Mouse (Mus musculus): ENCODE results near the gene Phldb3. TPM values are rescaled to one million over a fixed set of nuclear protein-coding genes. Genes with fewer than 3 reads are reported as not detected.
A peak's percentile ranks its signal among the peaks of the same experiment; 100 is the strongest.

Phldb3 gene
- polyA plus RNA-seq (2014; fragmentation: Nextera tagmentation; extraction: Ambion mirVana), result 0.13 and 0.14 TPM in 2 replicates

DNA sequence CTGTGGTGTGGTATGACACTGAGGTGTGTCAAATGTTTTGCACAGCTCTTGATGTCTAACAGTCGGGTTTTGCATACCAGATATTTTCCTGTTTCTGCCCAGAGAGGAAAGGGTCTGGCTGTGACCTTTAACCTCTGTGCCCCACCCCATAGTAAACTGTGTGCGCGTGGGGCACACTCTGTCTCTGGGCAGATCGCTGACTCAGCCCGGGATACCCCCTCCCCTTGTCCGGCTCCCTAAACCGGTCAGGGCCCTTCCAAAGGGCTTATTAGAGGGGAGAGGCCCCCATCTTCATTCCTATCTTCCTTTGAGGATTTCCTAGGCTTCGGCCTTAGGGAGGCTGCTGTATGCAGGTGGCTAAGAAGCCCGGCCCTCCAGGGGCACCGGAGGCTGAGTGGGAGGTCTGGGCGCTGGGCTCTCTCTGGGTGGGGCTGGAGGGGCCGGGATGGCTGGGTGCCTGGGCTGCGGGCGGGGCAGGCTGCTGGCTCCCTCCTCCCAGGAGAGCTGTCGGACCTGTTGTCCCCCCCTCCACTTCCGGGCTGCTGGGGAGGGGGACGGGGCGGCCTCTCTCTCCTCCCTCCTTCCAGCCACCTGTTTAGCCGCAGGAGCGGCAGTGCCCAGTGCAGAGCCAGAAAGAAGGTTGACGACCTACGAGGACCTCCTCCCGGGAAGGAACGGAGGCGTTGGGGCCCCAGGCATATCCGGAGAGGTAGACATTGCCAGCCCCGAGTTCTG lies at the start of gene Phldb3:
Gene Phldb3, plus strand, starts transcription at position 620 of the 735 bp plus-strand sequence.
- DNase-seq (ENCODE audit: low spot score) (peak; percentile 62), ATAC-seq (replicated peaks; ENCODE audit: low FRiP score) (peak; percentile 42)
- Histone ChIP-seq H3K27ac (ENCODE audit: low read depth, low read length) (0 out of 2 replicates have a peak within 1 kb of the TSS, but pooled peaks have one; percentile 25), H3K4me2 (peak within 1 kb of the TSS; percentile 97), H3K9me3 (ENCODE audit: control insufficient read depth, low read length) (no peaks in the 10 kb centered on the region), H3K36me3 (ENCODE audit: control insufficient read depth, insufficient read depth, low read length) (no peaks in the 10 kb centered on the region), H3K27me3 (replicated peaks; ENCODE audit: control insufficient read depth, insufficient read depth, low read length) (peaks cover 22% of the 10 kb centered on the region), H3K4me3 (ENCODE audit: low read depth, low read length) (peak within 1 kb of the TSS; percentile 55), H3K4me1 (replicated peaks; ENCODE audit: control insufficient read depth, insufficient read depth, low read length) (peaks cover 14% of the 10 kb centered on the region), H3K9ac (ENCODE audit: low read depth, low read length) (peak within 1 kb of the TSS; percentile 66)
- WGBS, result 3% methylated on average over 27 of the region's 27 CpGs

- no peak for ATAC-seq (replicated peaks; ENCODE audit: low FRiP score)
- H3K27ac ChIP-seq (ENCODE audit: low read depth, low read length), result no peak overlapping the region
- 90% methylated on average over 4 of the region's 4 CpGs for WGBS
- no peak overlapping the region for H3K4me3 ChIP-seq (ENCODE audit: low read depth, low read length)
- no peak overlapping the region for H3K9ac ChIP-seq (ENCODE audit: low read depth, low read length)
- H3K9me3 ChIP-seq (ENCODE audit: control insufficient read depth, low read length), result no peaks in the 10 kb centered on the region
- no peak overlapping the region for H3K4me2 ChIP-seq
- no peaks in the 10 kb centered on the region for H3K27me3 ChIP-seq (replicated peaks; ENCODE audit: control insufficient read depth, insufficient read depth, low read length)
- DNase-seq (ENCODE audit: low spot score), result no peak
- H3K36me3 ChIP-seq (ENCODE audit: control insufficient read depth, insufficient read depth, low read length), result peaks cover 14% of the 10 kb centered on the region; the same call in 1 of the 2 replicates
- H3K4me1 ChIP-seq (replicated peaks; ENCODE audit: control insufficient read depth, insufficient read depth, low read length), result no peaks in the 10 kb centered on the region
These were observed 49.1 kb upstream of the Phldb3 start for GRCm38 (mm10) chr7:24561450-24561849.

DNA sequence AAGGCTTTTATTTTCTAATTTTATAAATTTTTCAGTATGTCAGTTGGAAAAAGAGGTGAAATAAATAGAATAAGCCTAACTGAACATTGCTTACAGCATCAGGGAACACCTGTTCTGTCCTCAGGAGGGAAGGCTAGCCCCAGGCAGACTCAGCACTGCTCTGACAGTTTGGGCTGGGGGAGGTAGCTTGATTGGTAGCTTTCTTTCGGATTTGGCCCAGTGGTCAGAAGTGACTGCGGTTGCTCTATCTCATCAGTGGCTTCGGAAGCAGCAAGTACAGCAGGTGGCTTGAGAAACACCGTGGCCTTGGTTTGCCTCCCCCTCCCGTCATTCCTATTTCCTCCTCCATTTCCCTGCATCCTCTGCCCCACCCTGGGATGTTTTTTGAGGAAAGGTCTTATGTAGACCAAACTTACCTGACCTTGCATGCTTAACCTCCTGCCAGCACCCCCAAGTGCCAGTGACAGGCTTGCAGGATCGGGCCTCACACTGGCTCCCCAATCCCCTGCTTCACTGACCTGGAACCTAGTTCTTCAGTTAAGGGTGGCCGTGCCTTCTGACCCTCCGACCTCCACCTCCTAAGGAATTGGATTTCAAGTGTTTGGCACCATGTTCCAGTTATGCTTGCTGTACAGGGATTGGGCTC lies 47.2 kb upstream of the Phldb3 start:
- H3K27me3 ChIP-seq (replicated peaks; ENCODE audit: control insufficient read depth, insufficient read depth, low read length), result no peaks in the 10 kb centered on the region
- no peak for DNase-seq (ENCODE audit: low spot score)
- no peak overlapping the region for H3K4me3 ChIP-seq (ENCODE audit: low read depth, low read length)
- no peak overlapping the region for H3K4me2 ChIP-seq
- no peaks in the 10 kb centered on the region for H3K9me3 ChIP-seq (ENCODE audit: control insufficient read depth, low read length)
- no peak for ATAC-seq (replicated peaks; ENCODE audit: low FRiP score)
- 86% methylated on average over 8 of the region's 8 CpGs for whole genome bisulfite sequencing
- H3K9ac ChIP-seq (ENCODE audit: low read depth, low read length), result no peak overlapping the region
- peaks cover 23% of the 10 kb centered on the region; the same call in 1 of the 2 replicates for H3K36me3 ChIP-seq (ENCODE audit: control insufficient read depth, insufficient read depth, low read length)
- no peaks in the 10 kb centered on the region for H3K4me1 ChIP-seq (replicated peaks; ENCODE audit: control insufficient read depth, insufficient read depth, low read length)
- H3K27ac ChIP-seq (ENCODE audit: low read depth, low read length), result no peak overlapping the region

DNA sequence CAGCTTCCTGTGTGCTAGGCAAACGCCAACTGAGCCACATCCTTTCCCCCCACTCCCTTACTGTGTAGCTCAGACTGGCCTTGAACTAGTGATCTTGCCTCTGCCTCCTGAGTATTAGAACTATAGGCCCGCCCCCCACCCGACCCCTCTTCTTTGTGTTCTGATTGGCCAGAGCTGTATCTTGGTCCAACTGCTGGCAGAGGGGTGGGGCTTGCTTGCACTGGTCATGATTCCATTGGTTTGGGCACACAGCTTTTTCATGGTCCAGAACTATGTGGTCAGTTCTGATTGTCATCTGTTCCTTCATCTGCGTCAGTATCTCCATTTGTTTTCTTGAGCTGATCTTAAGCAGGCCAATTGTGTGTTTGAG lies 46.7 kb upstream of the Phldb3 start:
- H3K36me3 ChIP-seq (ENCODE audit: control insufficient read depth, insufficient read depth, low read length), result peaks cover 23% of the 10 kb centered on the region; the same call in 1 of the 2 replicates
- no peaks in the 10 kb centered on the region for H3K27me3 ChIP-seq (replicated peaks; ENCODE audit: control insufficient read depth, insufficient read depth, low read length)
- no peak overlapping the region for H3K4me2 ChIP-seq
- 81% methylated on average over 4 of the region's 4 CpGs for WGBS
- no peak overlapping the region for H3K4me3 ChIP-seq (ENCODE audit: low read depth, low read length)
- no peaks in the 10 kb centered on the region for H3K4me1 ChIP-seq (replicated peaks; ENCODE audit: control insufficient read depth, insufficient read depth, low read length)
- no peak overlapping the region for H3K9ac ChIP-seq (ENCODE audit: low read depth, low read length)
- no peak overlapping the region for H3K27ac ChIP-seq (ENCODE audit: low read depth, low read length)
- peak; percentile 44; the same call in 1 of the 2 replicates for ATAC-seq (replicated peaks; ENCODE audit: low FRiP score)
- no peaks in the 10 kb centered on the region for H3K9me3 ChIP-seq (ENCODE audit: control insufficient read depth, low read length)
- no peak for DNase-seq (ENCODE audit: low spot score)

GRCm38 (mm10) chr7:24564607-24565265 lies 45.8 kb upstream of the Phldb3 start:
- H3K36me3 ChIP-seq (ENCODE audit: control insufficient read depth, insufficient read depth, low read length), result peaks cover 21% of the 10 kb centered on the region; the same call in 1 of the 2 replicates
- 61% methylated on average over 6 of the region's 6 CpGs for WGBS
- no peak overlapping the region for H3K27ac ChIP-seq (ENCODE audit: low read depth, low read length)
- H3K9me3 ChIP-seq (ENCODE audit: control insufficient read depth, low read length), result no peaks in the 10 kb centered on the region
- peak; percentile 71 for ATAC-seq (replicated peaks; ENCODE audit: low FRiP score)
- no peaks in the 10 kb centered on the region for H3K27me3 ChIP-seq (replicated peaks; ENCODE audit: control insufficient read depth, insufficient read depth, low read length)
- no peaks in the 10 kb centered on the region for H3K4me1 ChIP-seq (replicated peaks; ENCODE audit: control insufficient read depth, insufficient read depth, low read length)
- no peak overlapping the region for H3K4me3 ChIP-seq (ENCODE audit: low read depth, low read length)
- peak; percentile 63 for DNase-seq (ENCODE audit: low spot score)
- no peak overlapping the region for H3K4me2 ChIP-seq
- H3K9ac ChIP-seq (ENCODE audit: low read depth, low read length), result no peak overlapping the region

- ATAC-seq (replicated peaks; ENCODE audit: low FRiP score), result no peak
- H3K36me3 ChIP-seq (ENCODE audit: control insufficient read depth, insufficient read depth, low read length), result peaks cover 17% of the 10 kb centered on the region; the same call in 1 of the 2 replicates
- 91% methylated on average over 11 of the region's 11 CpGs for WGBS
These were observed 44.9 kb upstream of the Phldb3 start for GRCm38 (mm10) chr7:24565627-24566026.

DNA sequence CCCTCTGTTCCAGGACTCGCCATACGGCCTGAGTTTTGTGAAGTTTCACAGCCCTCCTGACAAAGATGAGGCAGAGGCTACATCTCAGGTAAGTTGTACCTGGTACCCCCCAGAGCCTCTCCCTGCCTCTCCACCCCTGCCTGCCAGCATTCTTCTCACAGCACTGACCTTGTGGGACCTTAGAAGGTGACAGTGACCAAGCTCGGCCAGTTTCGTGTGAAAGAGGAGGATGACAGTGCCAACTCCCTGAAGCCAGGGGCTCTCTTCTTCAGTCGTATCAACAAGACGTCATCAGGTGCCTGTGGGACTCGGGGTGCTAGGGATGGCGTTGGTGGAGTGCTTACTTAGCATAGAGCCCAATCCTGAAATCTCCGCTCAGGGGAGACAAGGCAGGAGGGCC lies 44.4 kb upstream of the Phldb3 start:
- no peak for ATAC-seq (replicated peaks; ENCODE audit: low FRiP score)
- DNase-seq (ENCODE audit: low spot score), result no peak
- H3K4me2 ChIP-seq, result no peak overlapping the region
- no peak overlapping the region for H3K27ac ChIP-seq (ENCODE audit: low read depth, low read length)
- H3K27me3 ChIP-seq (replicated peaks; ENCODE audit: control insufficient read depth, insufficient read depth, low read length), result no peaks in the 10 kb centered on the region
- no peak overlapping the region for H3K9ac ChIP-seq (ENCODE audit: low read depth, low read length)
- H3K4me3 ChIP-seq (ENCODE audit: low read depth, low read length), result no peak overlapping the region
- H3K9me3 ChIP-seq (ENCODE audit: control insufficient read depth, low read length), result no peaks in the 10 kb centered on the region
- WGBS, result 88% methylated on average over 9 of the region's 9 CpGs
- no peaks in the 10 kb centered on the region for H3K4me1 ChIP-seq (replicated peaks; ENCODE audit: control insufficient read depth, insufficient read depth, low read length)
- H3K36me3 ChIP-seq (ENCODE audit: control insufficient read depth, insufficient read depth, low read length), result peaks cover 18% of the 10 kb centered on the region; the same call in 1 of the 2 replicates

More at GRCm38 (mm10) chr7:24565627-24566026, 44.9 kb upstream of the Phldb3 start:
- no peak overlapping the region for H3K9ac ChIP-seq (ENCODE audit: low read depth, low read length)
- no peak overlapping the region for H3K4me3 ChIP-seq (ENCODE audit: low read depth, low read length)
- H3K27ac ChIP-seq (ENCODE audit: low read depth, low read length), result no peak overlapping the region
- no peak overlapping the region for H3K4me2 ChIP-seq
- no peaks in the 10 kb centered on the region for H3K27me3 ChIP-seq (replicated peaks; ENCODE audit: control insufficient read depth, insufficient read depth, low read length)
- no peak for DNase-seq (ENCODE audit: low spot score)
- H3K9me3 ChIP-seq (ENCODE audit: control insufficient read depth, low read length), result no peaks in the 10 kb centered on the region
- no peaks in the 10 kb centered on the region for H3K4me1 ChIP-seq (replicated peaks; ENCODE audit: control insufficient read depth, insufficient read depth, low read length)

DNA sequence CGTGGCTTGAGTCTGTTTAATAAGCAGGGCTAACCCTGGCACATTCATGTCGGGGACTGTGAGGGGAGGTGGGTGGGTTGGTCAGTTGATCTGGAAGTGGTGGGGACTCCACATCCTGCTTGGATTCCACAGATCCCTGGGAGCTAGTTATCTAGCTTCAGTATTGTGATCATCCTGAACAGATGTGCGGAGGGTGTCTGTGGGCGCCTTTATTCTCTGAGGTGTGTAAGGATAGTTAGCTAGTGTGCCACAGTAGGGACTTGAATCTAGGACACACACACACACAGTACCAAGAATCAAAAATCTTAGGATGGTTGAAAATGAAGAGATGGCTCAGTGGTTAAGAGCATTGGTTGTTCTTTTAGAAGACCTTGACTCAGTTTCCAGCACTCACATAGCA lies 42.1 kb upstream of the Phldb3 start:
- no peak for DNase-seq (ENCODE audit: low spot score)
- ATAC-seq (replicated peaks; ENCODE audit: low FRiP score), result no peak
- no peaks in the 10 kb centered on the region for H3K9me3 ChIP-seq (ENCODE audit: control insufficient read depth, low read length)
- H3K27ac ChIP-seq (ENCODE audit: low read depth, low read length), result no peak overlapping the region
- WGBS, result 83% methylated on average over 4 of the region's 4 CpGs
- H3K27me3 ChIP-seq (replicated peaks; ENCODE audit: control insufficient read depth, insufficient read depth, low read length), result no peaks in the 10 kb centered on the region
- no peak overlapping the region for H3K9ac ChIP-seq (ENCODE audit: low read depth, low read length)
- H3K4me2 ChIP-seq, result no peak overlapping the region
- no peak overlapping the region for H3K4me3 ChIP-seq (ENCODE audit: low read depth, low read length)
- H3K4me1 ChIP-seq (replicated peaks; ENCODE audit: control insufficient read depth, insufficient read depth, low read length), result no peaks in the 10 kb centered on the region
- peaks cover 18% of the 10 kb centered on the region; the same call in 1 of the 2 replicates for H3K36me3 ChIP-seq (ENCODE audit: control insufficient read depth, insufficient read depth, low read length)
